Mouse (Mus musculus) neural tube, embryonic 15.5 days (tissue): ENCODE measurements around the gene Vapa. TPM values are rescaled to one million over a fixed set of nuclear protein-coding genes. Genes with fewer than 3 reads are reported as not detected.

Source experiments
- ATAC-seq: fragments of 200-750 bp; cut with Nextera tagmentation; 2 replicates; pipeline ENCODE4 v1.8.0; 2017; ENCODE audit warnings: mild to moderate bottlenecking, moderate TSS enrichment, moderate library complexity; ENCODE audit not compliant: low FRiP score
- H3K27ac ChIP-seq: fragments of 300-500 bp; sonication (generic); replicated peaks from 2 replicates; pipeline ENCODE4 v1.5.1; 2015; ENCODE audit warnings: mild to moderate bottlenecking, inconsistent platforms
- H3K27me3 ChIP-seq: fragments of 300-500 bp; sonication (generic); replicated peaks from 2 replicates; pipeline ENCODE4 v1.6.1; 2015; ENCODE audit warnings: inconsistent platforms
- H3K36me3 ChIP-seq: fragments of 300-500 bp; sonication (generic); 2 replicates; pipeline ENCODE4 v1.6.1; 2015; ENCODE audit warnings: inconsistent platforms
- H3K4me1 ChIP-seq: fragments of 300-500 bp; sonication (generic); 2 replicates; pipeline ENCODE4 v1.6.1; 2015; ENCODE audit warnings: inconsistent platforms
- H3K4me2 ChIP-seq: fragments of 300-500 bp; sonication (generic); 2 replicates; pipeline ENCODE4 v1.6.1; 2015; ENCODE audit warnings: inconsistent platforms, mild to moderate bottlenecking, moderate library complexity
- H3K4me3 ChIP-seq: fragments of 300-500 bp; sonication (generic); replicated peaks from 2 replicates; pipeline ENCODE4 v1.5.1; 2015; ENCODE audit warnings: mild to moderate bottlenecking, inconsistent platforms
- H3K9ac ChIP-seq: fragments of 300-500 bp; sonication (generic); replicated peaks from 2 replicates; pipeline ENCODE4 v1.6.1; 2015; ENCODE audit warnings: mild to moderate bottlenecking, inconsistent platforms
- H3K9me3 ChIP-seq: fragments of 300-500 bp; sonication (generic); replicated peaks from 2 replicates; pipeline ENCODE4 v1.6.1; 2016; ENCODE audit warnings: inconsistent platforms
- WGBS: fragments of 180-500 bp; shearing (Covaris S2); methylation state at CpG from one replicate; pipeline ENCODE4 v1.1.7; 2015; ENCODE audit warnings: mixed read lengths; 5-methylcytosine and 5-hydroxymethylcytosine counted together
- polyA plus RNA-seq: library from polyadenylated mRNA; unstranded; fragments of >200 nt; fragmentation: Nextera tagmentation; extraction: Ambion mirVana; gene quantifications from 2 replicates; pipeline ENCODE4 v1.2.1, GENCODE M21; 2015

Gene Vapa
- polyA plus RNA-seq, 1 experiment from 2014 or later = 299 TPM

- Histone ChIP-seq H3K4me2 (no peak overlapping the region), H3K27ac (no peak overlapping the region), H3K9me3 (no peaks in the 10 kb centered on the region), H3K9ac (no peak overlapping the region), H3K27me3 (no peaks in the 10 kb centered on the region), H3K36me3 (no peaks in the 10 kb centered on the region), H3K4me1 (peaks cover 14% of the 10 kb centered on the region), H3K4me3 (no peak overlapping the region)
- ATAC-seq = no peak
- 29% methylated on average over 3 of the region's 3 CpGs for WGBS
Observed at GRCm38 (mm10) chr17:65615678-65616077, 2.3 kb upstream of the Vapa start.

- no peaks in the 10 kb centered on the region for H3K36me3 ChIP-seq
- peak overlapping the region; percentile 99 for H3K27ac ChIP-seq
- peak overlapping the region; percentile 76 for H3K4me2 ChIP-seq
- H3K27me3 ChIP-seq = no peaks in the 10 kb centered on the region
- H3K4me1 ChIP-seq = peaks cover 23% of the 10 kb centered on the region
- H3K9me3 ChIP-seq = no peaks in the 10 kb centered on the region
- under 1% methylated on average over 9 of the region's 9 CpGs for WGBS
- peak overlapping the region; percentile 96 for H3K4me3 ChIP-seq
- H3K9ac ChIP-seq = peak overlapping the region; percentile 98
- no peak for ATAC-seq
Observed at GRCm38 (mm10) chr17:65614431-65614830, 1.1 kb upstream of the Vapa start.

DNA sequence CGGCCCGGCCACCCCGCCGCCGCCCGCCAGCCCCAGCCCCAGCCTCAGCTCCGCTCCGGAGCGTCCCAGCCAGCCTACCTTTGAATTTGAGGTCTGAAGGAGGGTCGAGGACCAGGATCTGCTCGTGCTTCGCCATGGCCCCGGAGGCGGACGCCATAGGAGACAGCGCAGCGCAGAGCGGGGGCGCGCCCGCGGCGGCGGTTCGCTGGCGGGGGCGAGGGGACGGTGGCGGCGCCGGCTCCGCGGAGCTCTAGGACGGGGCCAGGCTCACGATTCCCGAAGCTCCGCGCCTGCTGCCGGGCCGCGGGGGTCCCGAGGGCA is 253 bp downstream of the Vapa start:
- Histone ChIP-seq H3K9ac (peak overlapping the region; percentile 98), H3K27ac (peak overlapping the region; percentile 99), H3K9me3 (no peaks in the 10 kb centered on the region), H3K4me1 (peaks cover 35% of the 10 kb centered on the region), H3K4me2 (peak overlapping the region; percentile 68; the same call in 1 of the 2 replicates), H3K4me3 (peak overlapping the region; percentile 96), H3K36me3 (no peaks in the 10 kb centered on the region), H3K27me3 (no peaks in the 10 kb centered on the region)
- peak; percentile 71 for ATAC-seq
- WGBS = 1% methylated on average over 31 of the region's 42 CpGs

DNA sequence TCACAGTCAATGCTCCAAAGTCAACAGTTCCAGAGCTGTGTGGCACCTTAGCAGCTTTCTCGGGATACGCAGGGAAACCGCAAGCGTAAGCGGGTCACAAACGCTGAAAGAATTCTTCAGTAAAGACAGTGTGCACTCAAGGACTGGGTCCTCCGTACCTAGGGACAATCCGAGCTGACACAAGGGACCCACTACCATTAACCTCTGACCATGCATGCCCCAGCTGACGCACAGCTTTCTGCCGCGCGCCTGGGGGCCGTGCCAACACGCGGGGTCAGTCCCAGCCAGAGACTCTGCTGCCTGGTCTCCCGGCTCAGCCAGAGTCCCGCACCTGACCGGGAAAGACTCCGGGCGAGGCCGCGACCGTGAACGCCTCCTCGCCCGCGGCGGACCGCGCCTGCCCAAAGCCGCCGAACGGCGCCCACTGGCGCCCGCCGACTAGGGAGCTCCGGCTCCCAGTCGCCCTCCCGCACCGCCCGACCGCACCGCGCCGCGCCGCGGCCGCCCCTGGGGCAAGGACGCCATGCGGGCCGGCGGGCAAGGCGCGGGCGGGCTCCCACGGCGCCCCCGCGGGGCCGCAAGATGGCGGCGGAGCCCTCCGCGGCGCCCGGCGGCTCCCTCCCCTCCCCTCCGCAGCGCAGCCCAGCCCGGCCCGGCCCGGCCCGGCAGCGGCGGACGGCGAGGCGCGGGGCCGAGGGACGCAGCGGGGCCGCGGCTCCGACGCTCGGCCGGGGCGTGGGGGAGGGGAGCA is 789 bp downstream of the Vapa start:
- peaks cover 39% of the 10 kb centered on the region for H3K4me1 ChIP-seq
- no peaks in the 10 kb centered on the region for H3K9me3 ChIP-seq
- peak; percentile 40 for ATAC-seq
- no peaks in the 10 kb centered on the region for H3K27me3 ChIP-seq
- under 1% methylated on average over 63 of the region's 91 CpGs for WGBS
- H3K36me3 ChIP-seq = no peaks in the 10 kb centered on the region
- peak overlapping the region; percentile 99 for H3K27ac ChIP-seq
- H3K4me2 ChIP-seq = peak overlapping the region; percentile 68
- peak overlapping the region; percentile 96 for H3K4me3 ChIP-seq
- H3K9ac ChIP-seq = peak overlapping the region; percentile 98

DNA sequence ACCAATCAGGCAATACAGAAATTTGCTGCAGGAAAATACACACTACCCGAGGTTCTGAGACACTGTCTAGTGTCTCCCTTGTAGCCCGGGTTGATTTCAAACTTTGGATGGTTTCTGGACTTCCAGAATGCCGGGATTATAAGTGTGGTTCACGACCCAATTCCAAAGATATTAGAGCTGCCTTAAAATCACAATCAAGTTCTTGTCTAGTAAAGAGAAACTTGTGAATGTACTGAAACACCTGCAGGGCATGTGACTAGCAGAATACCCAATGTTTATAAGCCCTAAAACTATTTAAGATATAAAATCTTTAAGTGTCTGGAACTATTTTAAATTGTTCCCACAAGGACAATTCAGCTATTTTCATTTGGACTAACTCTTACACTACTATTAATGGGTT is 1.6 kb downstream of the Vapa start:
- no peak for ATAC-seq
- peak overlapping the region; percentile 96 for H3K4me3 ChIP-seq
- WGBS = 11% methylated on average over 4 of the region's 4 CpGs
- H3K36me3 ChIP-seq = no peaks in the 10 kb centered on the region
- peak overlapping the region; percentile 68 for H3K4me2 ChIP-seq
- no peak overlapping the region for H3K9ac ChIP-seq
- no peak overlapping the region for H3K27ac ChIP-seq
- peaks cover 44% of the 10 kb centered on the region for H3K4me1 ChIP-seq
- H3K27me3 ChIP-seq = no peaks in the 10 kb centered on the region
- no peaks in the 10 kb centered on the region for H3K9me3 ChIP-seq

DNA sequence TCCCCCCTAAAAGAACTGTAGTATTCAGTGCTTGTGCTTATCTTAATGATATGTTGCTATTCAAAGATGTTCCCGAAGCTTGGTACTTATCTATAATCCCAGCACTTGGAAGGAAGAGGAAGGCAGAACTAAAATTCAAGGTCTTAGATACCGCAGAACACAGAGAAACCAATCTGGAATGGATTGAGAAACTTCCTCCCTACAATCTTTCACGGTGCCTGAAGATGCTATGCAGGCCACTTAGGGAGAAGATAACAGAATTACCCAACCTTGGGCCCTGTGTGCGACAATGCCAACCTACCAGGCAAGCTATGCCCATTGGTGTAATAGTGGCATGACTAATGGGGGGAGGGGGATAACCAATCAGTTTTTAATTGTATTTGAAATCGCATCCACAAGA is 4.6 kb downstream of the Vapa start:
- H3K4me1 ChIP-seq = peaks cover 56% of the 10 kb centered on the region
- H3K27ac ChIP-seq = no peak overlapping the region
- WGBS = 72% methylated on average over 5 of the region's 5 CpGs
- H3K4me2 ChIP-seq = no peak overlapping the region
- H3K9me3 ChIP-seq = no peaks in the 10 kb centered on the region
- H3K36me3 ChIP-seq = no peaks in the 10 kb centered on the region
- no peaks in the 10 kb centered on the region for H3K27me3 ChIP-seq
- H3K4me3 ChIP-seq = no peak overlapping the region
- ATAC-seq = no peak
- no peak overlapping the region for H3K9ac ChIP-seq

- 90% methylated on average over 2 of the region's 2 CpGs for WGBS
- H3K27ac ChIP-seq = no peak overlapping the region
- H3K4me2 ChIP-seq = no peak overlapping the region
- no peaks in the 10 kb centered on the region for H3K36me3 ChIP-seq
- H3K4me1 ChIP-seq = peaks cover 56% of the 10 kb centered on the region
- H3K9ac ChIP-seq = no peak overlapping the region
- no peaks in the 10 kb centered on the region for H3K9me3 ChIP-seq
- no peaks in the 10 kb centered on the region for H3K27me3 ChIP-seq
- H3K4me3 ChIP-seq = no peak overlapping the region
- ATAC-seq = no peak
Observed at GRCm38 (mm10) chr17:65608312-65608687, 5.1 kb downstream of the Vapa start.

DNA sequence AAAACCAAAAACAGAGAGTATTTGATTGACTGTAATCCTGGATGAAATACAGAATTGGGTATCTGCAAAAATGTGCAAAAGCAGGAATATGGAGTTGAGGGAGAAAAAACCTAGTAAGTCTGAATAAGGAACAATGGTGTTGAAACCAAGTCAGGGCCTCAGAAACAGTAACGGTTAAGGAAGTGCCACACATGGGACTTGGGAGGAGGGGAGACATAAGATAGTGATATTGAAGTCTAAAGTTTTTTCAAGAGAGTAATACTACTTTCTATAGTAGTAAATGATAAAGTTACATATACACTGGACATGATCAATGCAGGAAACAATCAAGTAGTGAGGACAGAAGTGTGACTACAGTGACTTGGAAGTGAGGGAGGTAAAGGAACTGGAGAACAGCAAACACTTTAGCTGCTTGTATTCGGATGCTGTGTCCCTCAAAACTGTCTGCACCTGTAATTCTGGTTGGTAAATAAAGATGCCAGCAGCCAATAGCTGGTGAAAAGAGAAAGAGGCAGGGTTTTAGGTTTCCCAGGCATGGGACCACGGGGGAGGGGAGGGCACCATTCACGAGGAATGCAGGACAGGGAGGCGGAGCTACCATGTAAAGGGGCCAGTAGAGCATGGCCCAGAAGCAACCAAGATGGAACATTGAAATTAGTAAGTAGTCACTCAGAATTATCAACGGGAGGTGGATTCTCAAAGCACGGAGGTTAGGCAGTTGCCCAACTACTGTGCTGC is 5.6 kb downstream of the Vapa start:
- no peaks in the 10 kb centered on the region for H3K36me3 ChIP-seq
- H3K27me3 ChIP-seq = no peaks in the 10 kb centered on the region
- ATAC-seq = no peak
- H3K27ac ChIP-seq = no peak overlapping the region
- H3K4me1 ChIP-seq = peaks cover 56% of the 10 kb centered on the region
- no peak overlapping the region for H3K4me2 ChIP-seq
- H3K9ac ChIP-seq = no peak overlapping the region
- WGBS = 53% methylated on average over 7 of the region's 7 CpGs
- H3K4me3 ChIP-seq = no peak overlapping the region
- H3K9me3 ChIP-seq = no peaks in the 10 kb centered on the region

GRCm38 (mm10) chr17:65606014-65606413 is 7.3 kb downstream of the Vapa start:
- Histone ChIP-seq H3K4me3 (no peak overlapping the region), H3K4me1 (peaks cover 54% of the 10 kb centered on the region), H3K27ac (no peak overlapping the region), H3K9ac (no peak overlapping the region), H3K27me3 (no peaks in the 10 kb centered on the region), H3K4me2 (no peak overlapping the region), H3K9me3 (no peaks in the 10 kb centered on the region), H3K36me3 (no peaks in the 10 kb centered on the region)
- WGBS = 80% methylated on average over 4 of the region's 4 CpGs
- no peak for ATAC-seq

GRCm38 (mm10) chr17:65604892-65605291 is 8.5 kb downstream of the Vapa start:
- H3K4me3 ChIP-seq = no peak overlapping the region
- H3K4me2 ChIP-seq = no peak overlapping the region
- H3K36me3 ChIP-seq = no peaks in the 10 kb centered on the region
- no peaks in the 10 kb centered on the region for H3K9me3 ChIP-seq
- peaks cover 55% of the 10 kb centered on the region for H3K4me1 ChIP-seq
- no peaks in the 10 kb centered on the region for H3K27me3 ChIP-seq
- no peak overlapping the region for H3K27ac ChIP-seq
- no peak for ATAC-seq
- no peak overlapping the region for H3K9ac ChIP-seq

GRCm38 (mm10) chr17:65604315-65604714 is 9.0 kb downstream of the Vapa start:
- H3K36me3 ChIP-seq = no peaks in the 10 kb centered on the region
- no peak overlapping the region for H3K9ac ChIP-seq
- H3K4me2 ChIP-seq = no peak overlapping the region
- H3K27ac ChIP-seq = no peak overlapping the region
- ATAC-seq = no peak
- H3K4me1 ChIP-seq = peaks cover 49% of the 10 kb centered on the region
- no peak overlapping the region for H3K4me3 ChIP-seq
- H3K27me3 ChIP-seq = no peaks in the 10 kb centered on the region
- H3K9me3 ChIP-seq = no peaks in the 10 kb centered on the region

GRCm38 (mm10) chr17:65597857-65598486 is 15.4 kb downstream of the Vapa start:
- WGBS = 82% methylated on average over 3 of the region's 3 CpGs
- peak; percentile 26; the same call in 1 of the 2 replicates for ATAC-seq
- H3K27me3 ChIP-seq = no peaks in the 10 kb centered on the region

More at GRCm38 (mm10) chr17:65597857-65598486, 15.4 kb downstream of the Vapa start:
- H3K4me2 ChIP-seq = no peak overlapping the region
- no peaks in the 10 kb centered on the region for H3K9me3 ChIP-seq
- H3K4me3 ChIP-seq = no peak overlapping the region
- H3K27ac ChIP-seq = no peak overlapping the region
- peaks cover 26% of the 10 kb centered on the region for H3K4me1 ChIP-seq
- 0 out of 2 replicates have a peak, but pooled peaks cover 1% of the 10 kb centered on the region for H3K36me3 ChIP-seq
- H3K9ac ChIP-seq = no peak overlapping the region
